Mouse (Mus musculus) liver, postnatal 0 days (tissue): Measurements from ENCODE around the gene Tcf20.

Experiments used
- CTCF ChIP-seq: sonication (generic); IDR thresholded peaks from 2 replicates; pipeline ENCODE4 v1.5.1; 2016; ENCODE audit warnings: antibody characterized with exemption, low read depth
- EP300 ChIP-seq: IDR thresholded peaks from 2 replicates; pipeline ENCODE4 v1.6.1; 2016; ENCODE audit warnings: antibody characterized with exemption, low read depth, mild to moderate bottlenecking

- no peak for TF ChIP-seq CTCF
- TF ChIP-seq EP300: no peak
Observed at GRCm38 (mm10) chr15:82908521-82908920, 79.2 kb downstream of the Tcf20 start.
